Comparison of ENCODE assay signal across 8 mouse cellular contexts in genomic region chr10:82986251-82986992, GRCm38 (mm10). TPM values are rescaled to one million over a fixed set of nuclear protein-coding genes. Genes with fewer than 3 reads are reported as not detected.
DNase-seq lines count a peak whose midpoint lies in the region; ATAC-seq lines count a peak whose summit lies in the region.

No protein-coding gene starts in this region.

- peak overlapping the region; percentile 96 for H3K4me2 ChIP-seq in lung, embryonic 15.5 days
- peak overlapping the region; percentile 84 for H3K4me2 ChIP-seq in forebrain, embryonic 14.5 days (ENCODE audit: low read length)
- H3K4me2 ChIP-seq in limb, embryonic 11.5 days (ENCODE audit: low read depth, severe bottlenecking): peak overlapping the region; percentile 89
- H3K4me2 ChIP-seq in neural tube, embryonic 12.5 days (replicated peaks): peak overlapping the region; percentile 82

- no peaks in the 10 kb centered on the region for H3K9me3 ChIP-seq in lung, embryonic 15.5 days
- no peaks in the 10 kb centered on the region for H3K9me3 ChIP-seq in forebrain, embryonic 14.5 days (replicated peaks; ENCODE audit: control insufficient read depth, low read length)
- no peaks in the 10 kb centered on the region for H3K9me3 ChIP-seq in limb, embryonic 11.5 days (ENCODE audit: control insufficient read depth, low read length)
- no peaks in the 10 kb centered on the region for H3K9me3 ChIP-seq in neural tube, embryonic 12.5 days

- 6% methylated on average over 21 of the region's 21 CpGs for WGBS in lung, embryonic 15.5 days
- 2% methylated on average over 21 of the region's 21 CpGs for WGBS in forebrain, embryonic 14.5 days
- 4% methylated on average over 21 of the region's 21 CpGs for WGBS in limb, embryonic 11.5 days
- WGBS in neural tube, embryonic 12.5 days: 2% methylated on average over 21 of the region's 21 CpGs

- H3K4me1 ChIP-seq in lung, embryonic 15.5 days: peaks cover 29% of the 10 kb centered on the region
- peaks cover 27% of the 10 kb centered on the region; the same call in 1 of the 2 replicates for H3K4me1 ChIP-seq in forebrain, embryonic 14.5 days (ENCODE audit: control insufficient read depth, insufficient read depth, low read length)
- peaks cover 8% of the 10 kb centered on the region for H3K4me1 ChIP-seq in limb, embryonic 11.5 days (ENCODE audit: control insufficient read depth, insufficient read depth, low read length)
- peaks cover 38% of the 10 kb centered on the region for H3K4me1 ChIP-seq in neural tube, embryonic 12.5 days

- no peak for DNase-seq in lung, postnatal 25 days (ENCODE audit: low spot score)
- peak; percentile 38 for DNase-seq in adrenal gland, postnatal 14 days
- DNase-seq in forebrain, embryonic 14.5 days (ENCODE audit: low spot score): peak; percentile 42
- peak; percentile 66 for DNase-seq in limb, embryonic 11.5 days (ENCODE audit: low spot score)
- DNase-seq in gastrocnemius, adult 18-20 months (ENCODE audit: low spot score): no peak
- no peak for DNase-seq in layer of hippocampus, adult 18-20 months (ENCODE audit: low spot score in 2 of 2)

- no peak for ATAC-seq in lung, embryonic 15.5 days (ENCODE audit: borderline replicate concordance, extremely low read depth, low FRiP score, low TSS enrichment)
- ATAC-seq in forebrain, embryonic 14.5 days: peak; percentile 26; the same call in 1 of the 2 replicates
- peak; percentile 41; the same call in 1 of the 2 replicates for ATAC-seq in limb, embryonic 11.5 days (ENCODE audit: insufficient number of reproducible peaks, low FRiP score, low TSS enrichment, low read depth)
- ATAC-seq in neural tube, embryonic 12.5 days (ENCODE audit: low FRiP score, low read depth): peak; percentile 21; the same call in 1 of the 2 replicates

- peaks cover 18% of the 10 kb centered on the region; the same call in 1 of the 2 replicates for H3K27me3 ChIP-seq in lung, embryonic 15.5 days
- 0 out of 2 replicates have a peak, but pooled peaks cover 5% of the 10 kb centered on the region for H3K27me3 ChIP-seq in forebrain, embryonic 14.5 days (replicated peaks; ENCODE audit: control insufficient read depth, insufficient read depth, low read length)
- H3K27me3 ChIP-seq in limb, embryonic 11.5 days (ENCODE audit: control insufficient read depth, insufficient read depth, low read length): peaks cover 10% of the 10 kb centered on the region
- H3K27me3 ChIP-seq in neural tube, embryonic 12.5 days (replicated peaks): peaks cover 12% of the 10 kb centered on the region; the same call in 1 of the 2 replicates

- H3K9ac ChIP-seq in lung, embryonic 15.5 days: peak overlapping the region; percentile 66
- H3K9ac ChIP-seq in forebrain, embryonic 14.5 days (ENCODE audit: low read length): peak overlapping the region; percentile 84
- peak overlapping the region; percentile 79 for H3K9ac ChIP-seq in limb, embryonic 11.5 days (ENCODE audit: low read length)
- H3K9ac ChIP-seq in neural tube, embryonic 12.5 days: peak overlapping the region; percentile 83

- H3K4me3 ChIP-seq in lung, embryonic 15.5 days: peak overlapping the region; percentile 76
- H3K4me3 ChIP-seq in forebrain, embryonic 14.5 days (ENCODE audit: low read depth, low read length): peak overlapping the region; percentile 71
- H3K4me3 ChIP-seq in limb, embryonic 11.5 days (ENCODE audit: low read depth, low read length): peak overlapping the region; percentile 79
- peak overlapping the region; percentile 78 for H3K4me3 ChIP-seq in neural tube, embryonic 12.5 days

- H3K27ac ChIP-seq in lung, embryonic 15.5 days: peak overlapping the region; percentile 81
- 0 out of 2 replicates have a peak overlapping the region, but pooled peaks have one; percentile 70 for H3K27ac ChIP-seq in forebrain, embryonic 14.5 days (ENCODE audit: low read depth, low read length)
- H3K27ac ChIP-seq in limb, embryonic 11.5 days (replicated peaks; ENCODE audit: low read depth, low read length): 0 out of 2 replicates have a peak overlapping the region, but pooled peaks have one; percentile 61
- H3K27ac ChIP-seq in neural tube, embryonic 12.5 days: peak overlapping the region; percentile 64; the same call in 1 of the 2 replicates

- no peaks in the 10 kb centered on the region for H3K36me3 ChIP-seq in lung, embryonic 15.5 days
- H3K36me3 ChIP-seq in forebrain, embryonic 14.5 days (ENCODE audit: control insufficient read depth, insufficient read depth, low read length): no peaks in the 10 kb centered on the region
- no peaks in the 10 kb centered on the region for H3K36me3 ChIP-seq in limb, embryonic 11.5 days (ENCODE audit: control insufficient read depth, insufficient read depth, low read length)
- no peaks in the 10 kb centered on the region for H3K36me3 ChIP-seq in neural tube, embryonic 12.5 days

RNA-seq across cellular contexts. Expression of gene Chst11, which starts 1.1 kb away (rescaled TPM):
- 1.5 and 2.0 TPM in 2 replicates for polyA plus RNA-seq in lung, embryonic 15.5 days (2015; fragmentation: Nextera tagmentation; extraction: Ambion mirVana)
- 31.8 and 33.6 TPM in 2 replicates for total RNA-seq in adrenal gland, postnatal 14 days (2021)
- 4.0 and 4.2 TPM in 2 replicates for polyA plus RNA-seq in forebrain, embryonic 14.5 days (2014; fragmentation: Nextera tagmentation; extraction: Ambion mirVana)
- 2.0 and 3.0 TPM in 2 replicates for polyA plus RNA-seq in limb, embryonic 11.5 days (2014; fragmentation: Nextera tagmentation; extraction: Ambion mirVana)
- 3.0 and 3.1 TPM in 2 replicates for polyA plus RNA-seq in neural tube, embryonic 12.5 days (2016; fragmentation: Nextera tagmentation; extraction: Ambion mirVana)
- total RNA-seq in gastrocnemius, adult 18-20 months (2021): under 1 TPM; 0.66 to 0.88 TPM
- total RNA-seq in layer of hippocampus, adult 18-20 months (2021): 10 to 100 TPM; 51.1 to 51.9 TPM

Comparison
In these comparisons a context has a peak if more than half of its experiments do, and no peak if none do; other contexts are left out.
1. DNase-seq: peak in adrenal gland, postnatal 14 days (single experiment), forebrain, embryonic 14.5 days (single experiment) and limb, embryonic 11.5 days (single experiment); none in lung, postnatal 25 days (single experiment), gastrocnemius, adult 18-20 months (single experiment) and layer of hippocampus, adult 18-20 months (0 of 2).
2. Peak in every context shown above with its lines, with median percentiles within 50 percentile points of each other: H3K27ac ChIP-seq, H3K4me2 ChIP-seq, H3K4me3 ChIP-seq and H3K9ac ChIP-seq.